Mouse (Mus musculus) yolk sac, embryonic 10.5 days (tissue): ENCODE measurements around the gene Etnk2.

Experiments
- DNase-seq: peaks from one replicate; pipeline ENCODE4 v3.0.0-alpha.2; 2017; ENCODE audit warnings: low spot score

The Etnk2 gene

DNA sequence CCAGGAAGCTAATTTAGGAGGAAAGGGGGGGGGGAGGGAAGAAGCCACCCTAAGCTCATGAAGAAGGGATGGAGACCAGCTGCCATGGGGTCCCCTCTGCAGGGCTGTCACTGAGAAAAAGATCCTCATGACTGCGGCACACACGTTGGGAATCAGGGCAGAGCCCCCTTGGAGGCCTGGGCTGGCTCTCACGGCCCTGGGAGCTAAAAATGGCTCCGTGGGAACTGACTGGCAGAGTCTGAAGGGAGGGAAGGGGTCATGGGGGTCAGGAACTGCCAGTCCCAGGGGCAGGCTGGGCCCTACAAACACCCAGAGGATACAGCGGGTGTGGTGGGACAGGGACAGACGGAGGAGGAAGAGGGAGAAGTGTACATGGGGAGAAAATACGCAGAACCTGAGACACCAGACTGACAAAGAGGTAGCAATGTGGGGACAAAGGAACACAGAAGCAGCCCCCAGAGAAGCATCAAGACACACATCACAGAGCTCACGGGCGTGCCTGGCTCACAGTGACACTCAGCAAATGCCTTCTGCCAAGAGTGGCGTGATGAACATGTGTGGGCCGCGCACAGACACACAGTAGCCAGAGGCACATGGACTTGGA lies 19.3 kb downstream of the Etnk2 start:
- DNase-seq, result no peak

GRCm38 (mm10) chr1:133383157-133383783 lies 19.9 kb downstream of the Etnk2 start:
- DNase-seq, result no peak

GRCm38 (mm10) chr1:133385506-133385905 lies 22.1 kb downstream of the Etnk2 start:
- DNase-seq, result peak; percentile 73

DNA sequence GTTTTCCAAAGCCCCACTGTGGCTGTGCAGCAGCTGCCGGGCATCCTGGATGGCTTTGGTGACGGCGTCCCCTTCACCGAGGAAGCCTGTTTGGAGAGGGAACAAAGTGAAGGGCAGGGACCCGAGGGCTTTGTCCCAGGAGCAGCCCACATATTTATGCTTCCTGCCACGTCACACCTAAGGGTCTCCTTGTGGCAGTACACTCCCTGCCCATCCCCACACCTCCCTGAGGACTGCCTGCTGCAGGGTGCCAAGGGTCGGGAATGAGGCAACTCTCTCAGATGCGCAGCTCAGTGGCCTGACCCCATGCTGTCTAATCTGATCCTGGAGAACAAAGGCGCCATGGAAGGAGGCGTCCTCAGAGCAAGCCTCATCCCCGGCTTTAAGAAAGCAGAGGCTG lies 22.8 kb downstream of the Etnk2 start:
- no peak for DNase-seq

DNA sequence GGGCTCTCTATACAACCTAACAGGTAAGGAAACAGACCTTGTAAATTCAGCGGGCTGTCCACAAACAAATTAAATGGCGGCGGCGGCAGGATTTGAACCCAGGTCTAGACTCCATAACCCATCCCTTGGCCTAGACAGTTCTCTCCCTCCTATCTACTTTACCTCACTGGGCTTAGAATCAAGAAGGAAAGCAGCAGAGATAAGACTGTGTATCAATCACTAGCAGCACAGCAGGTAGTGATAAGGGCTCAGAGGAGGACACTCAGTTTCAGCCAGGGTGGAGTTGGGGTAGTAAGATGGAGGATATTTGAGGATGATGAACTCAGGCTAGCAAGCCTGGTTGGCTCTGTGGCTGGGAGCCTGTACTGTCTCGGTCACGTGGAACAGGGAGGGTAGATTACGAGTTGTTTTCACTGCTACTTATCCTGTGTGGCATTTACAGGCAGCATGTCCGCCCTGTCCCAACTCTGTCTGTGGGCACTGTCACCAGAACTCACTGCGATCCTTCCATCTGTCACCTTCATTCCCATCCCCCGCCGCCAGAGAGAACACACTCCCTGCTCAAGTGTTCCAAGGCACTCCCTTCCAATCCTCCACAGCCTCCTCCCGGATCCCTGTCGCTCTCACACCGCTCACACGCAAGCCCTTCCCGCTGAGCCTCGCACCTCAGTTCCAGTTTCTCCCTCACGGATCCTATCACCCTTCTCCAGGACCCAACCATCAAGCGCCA lies 24.3 kb downstream of the Etnk2 start:
- DNase-seq, result no peak

DNA sequence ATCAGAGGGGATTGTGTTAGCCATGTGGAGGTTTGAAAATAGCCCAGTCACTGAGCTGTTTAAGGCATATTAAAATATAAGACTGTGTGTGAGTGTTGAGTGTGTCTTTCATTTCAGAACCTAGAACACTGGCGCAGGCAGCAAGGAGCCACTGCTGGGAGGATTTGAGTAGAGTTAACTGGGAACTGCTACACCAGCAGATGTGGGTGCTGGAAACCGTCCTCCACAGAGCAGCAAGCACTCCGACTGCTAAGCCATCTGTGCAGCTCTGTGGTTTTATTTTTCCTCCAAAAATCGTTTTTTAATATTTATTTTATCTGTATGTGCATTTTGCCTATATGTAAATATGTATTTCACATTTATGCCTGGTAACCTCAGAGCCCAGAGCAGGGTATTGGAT lies 31.3 kb downstream of the Etnk2 start:
- no peak for DNase-seq

DNA sequence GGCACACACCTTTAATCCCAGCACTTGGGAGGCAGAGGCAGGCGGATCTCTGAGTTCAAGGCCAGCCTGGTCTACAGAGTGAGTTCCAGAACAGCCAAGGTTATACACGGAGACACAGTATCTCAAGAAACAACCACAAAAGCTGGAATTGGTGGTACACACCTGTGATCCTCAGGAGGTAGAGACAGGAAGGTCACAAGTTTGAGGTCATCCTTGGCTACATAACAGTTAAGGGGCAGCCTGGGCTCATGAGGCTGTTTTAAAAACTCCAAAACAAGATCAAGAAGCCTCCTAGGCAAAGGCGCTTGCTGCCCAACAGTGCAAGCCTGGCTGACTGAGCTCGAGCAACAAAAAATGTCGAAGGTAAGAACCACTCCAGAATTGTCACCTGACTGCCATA lies 33.3 kb downstream of the Etnk2 start:
- DNase-seq, result no peak

- DNase-seq, result no peak
Observed at GRCm38 (mm10) chr1:133397094-133397482, 33.7 kb downstream of the Etnk2 start.

DNA sequence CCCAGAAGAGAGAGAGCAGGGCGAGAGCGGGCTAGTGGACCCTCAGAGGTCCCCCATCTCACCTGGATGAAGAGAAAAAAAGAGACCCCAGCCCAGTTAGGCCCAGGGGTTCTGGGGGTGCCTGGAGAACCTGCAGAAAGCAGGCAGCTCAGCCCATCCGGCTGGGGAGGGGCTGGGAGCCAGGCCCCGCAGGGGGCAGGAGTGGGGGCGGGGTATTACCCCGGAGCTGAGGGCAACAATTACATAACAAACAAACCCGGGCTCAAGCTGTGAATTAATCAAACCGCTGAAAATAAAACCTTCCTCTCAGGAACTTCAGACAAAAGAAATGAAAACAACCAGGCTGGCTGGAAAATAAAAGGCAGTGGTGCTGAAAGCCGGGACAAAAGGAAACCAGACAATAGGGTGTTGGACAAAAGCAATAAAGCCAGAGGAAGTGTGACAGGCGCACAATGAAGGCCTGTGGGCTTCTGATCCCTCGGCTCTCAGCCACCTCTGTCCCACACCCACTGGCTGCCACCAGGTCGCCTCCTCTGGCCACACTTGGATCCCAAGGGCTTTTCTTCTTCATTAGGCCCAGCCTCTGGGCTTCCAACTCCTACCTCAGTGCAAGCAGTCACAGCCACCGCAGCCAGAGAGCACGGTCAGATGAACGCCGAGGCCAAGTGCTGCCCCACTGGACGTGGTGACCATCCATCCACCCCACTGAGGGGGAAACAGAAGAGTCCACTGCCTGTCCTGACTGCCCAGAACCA lies 34.3 kb downstream of the Etnk2 start:
- DNase-seq, result no peak

DNA sequence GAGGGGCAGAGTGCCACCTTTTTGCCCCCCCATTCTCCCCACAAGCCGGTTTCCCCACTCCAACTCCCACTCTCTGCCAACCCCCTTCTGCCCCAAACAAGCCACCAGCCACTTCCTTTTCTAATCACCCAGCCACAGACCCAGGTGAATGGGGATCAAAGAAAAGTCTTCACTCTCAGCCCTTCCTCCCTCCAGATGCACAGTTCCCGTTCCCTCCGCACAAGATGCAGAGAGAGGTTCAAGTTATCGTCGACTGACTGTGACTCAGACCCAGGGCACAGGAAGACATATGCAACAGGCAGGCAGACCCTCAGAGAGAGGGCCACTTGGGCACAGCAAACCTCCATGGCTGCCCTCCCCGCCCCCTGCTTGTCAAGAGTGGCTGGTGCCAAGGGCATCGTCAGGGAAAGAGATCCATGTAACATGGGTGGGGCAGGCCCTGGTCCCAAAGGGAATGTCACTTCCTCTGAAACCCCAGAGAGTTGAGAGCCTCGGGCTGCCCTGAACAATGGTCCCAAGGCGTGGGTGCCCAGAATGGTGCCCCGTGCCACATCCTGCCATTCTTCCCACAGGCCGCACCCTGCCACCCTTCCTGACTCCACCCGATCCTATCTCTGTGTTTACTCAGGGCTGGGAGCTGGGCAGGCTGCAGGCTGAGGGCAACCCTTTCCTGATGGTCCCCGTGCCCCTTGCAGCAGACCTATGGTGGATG lies 36.8 kb downstream of the Etnk2 start:
- no peak for DNase-seq

DNA sequence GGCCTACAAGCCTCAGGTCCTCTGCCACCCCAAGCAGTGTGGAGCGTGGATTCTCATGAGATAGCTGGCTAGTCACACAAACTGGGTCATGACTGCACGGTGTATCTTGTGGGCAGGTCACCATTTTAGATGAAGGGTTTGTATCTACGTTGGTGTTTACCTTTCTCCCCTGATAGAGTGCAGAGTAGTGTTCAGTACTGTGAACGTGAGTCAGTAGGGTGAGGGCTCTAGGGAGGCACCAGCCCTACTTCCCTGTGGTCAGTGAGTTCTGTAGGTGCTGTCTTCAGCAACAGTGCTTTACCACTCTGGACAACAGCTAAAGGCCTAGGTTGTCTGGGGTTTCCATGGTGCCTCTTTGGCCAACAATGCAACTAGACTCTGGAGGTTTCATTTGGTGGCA lies 40.6 kb downstream of the Etnk2 start:
- no peak for DNase-seq

DNA sequence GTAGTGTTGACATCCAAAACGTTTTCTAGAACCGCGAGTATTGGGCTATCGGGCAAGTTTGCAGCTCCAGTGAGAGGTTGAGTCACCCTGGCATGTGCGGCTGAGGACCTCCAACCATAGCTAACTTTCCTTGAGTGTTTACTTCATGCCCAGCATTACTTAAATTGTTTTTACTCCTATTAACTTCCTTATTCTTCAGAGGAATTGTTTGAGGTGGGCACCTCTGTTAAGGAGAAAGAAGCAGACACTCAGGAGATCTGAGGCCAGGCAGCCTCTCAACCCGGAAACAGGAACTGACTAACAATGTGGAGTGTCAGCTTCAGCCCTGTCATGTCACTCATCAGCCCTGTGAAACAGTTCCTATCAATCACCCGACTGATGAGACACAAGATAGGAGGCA lies 43.2 kb downstream of the Etnk2 start:
- DNase-seq, result no peak

DNA sequence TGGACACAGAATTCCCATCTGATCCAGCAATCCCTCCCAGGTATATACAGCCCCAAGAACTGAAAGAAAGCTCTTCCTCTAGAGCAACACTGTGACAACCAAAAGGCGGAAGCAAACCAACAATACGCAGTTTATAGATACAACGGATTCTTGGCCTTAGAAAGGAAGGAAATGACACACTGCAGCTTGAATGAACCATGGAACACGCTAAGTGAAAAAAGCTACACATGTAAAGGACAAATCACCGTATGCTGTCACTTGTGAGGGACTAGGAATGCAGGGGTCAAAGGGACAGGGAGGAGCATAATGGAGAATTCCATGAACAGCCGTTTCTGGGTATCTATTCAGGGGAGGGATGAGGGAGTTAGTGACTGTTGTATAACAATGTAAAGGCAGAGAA lies 44.1 kb downstream of the Etnk2 start:
- peak; percentile 44 for DNase-seq

DNA sequence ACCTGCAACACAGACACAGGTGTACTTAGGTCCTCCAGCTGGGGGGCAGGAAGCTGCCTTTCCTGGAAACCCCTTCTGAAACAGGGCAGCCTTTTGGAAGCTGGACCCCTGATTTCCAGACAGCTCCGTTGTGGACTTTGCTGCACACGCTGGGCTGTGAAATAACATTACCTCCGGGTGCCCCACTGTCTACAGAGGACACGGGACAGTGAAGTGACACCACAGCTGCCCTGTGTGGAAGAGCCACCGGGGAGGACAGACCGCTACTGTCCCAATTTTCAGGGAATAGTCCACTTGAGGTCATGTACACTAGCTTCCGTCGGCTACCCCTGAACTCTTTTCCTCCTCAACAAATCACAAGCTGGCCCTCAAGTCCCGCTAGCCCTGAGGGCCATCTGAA lies 44.9 kb downstream of the Etnk2 start:
- DNase-seq, result no peak

- DNase-seq, result peak; percentile 89
Observed at GRCm38 (mm10) chr1:133408880-133409516, 45.6 kb downstream of the Etnk2 start.

GRCm38 (mm10) chr1:133409786-133410185 lies 46.4 kb downstream of the Etnk2 start:
- peak; percentile 73 for DNase-seq

DNA sequence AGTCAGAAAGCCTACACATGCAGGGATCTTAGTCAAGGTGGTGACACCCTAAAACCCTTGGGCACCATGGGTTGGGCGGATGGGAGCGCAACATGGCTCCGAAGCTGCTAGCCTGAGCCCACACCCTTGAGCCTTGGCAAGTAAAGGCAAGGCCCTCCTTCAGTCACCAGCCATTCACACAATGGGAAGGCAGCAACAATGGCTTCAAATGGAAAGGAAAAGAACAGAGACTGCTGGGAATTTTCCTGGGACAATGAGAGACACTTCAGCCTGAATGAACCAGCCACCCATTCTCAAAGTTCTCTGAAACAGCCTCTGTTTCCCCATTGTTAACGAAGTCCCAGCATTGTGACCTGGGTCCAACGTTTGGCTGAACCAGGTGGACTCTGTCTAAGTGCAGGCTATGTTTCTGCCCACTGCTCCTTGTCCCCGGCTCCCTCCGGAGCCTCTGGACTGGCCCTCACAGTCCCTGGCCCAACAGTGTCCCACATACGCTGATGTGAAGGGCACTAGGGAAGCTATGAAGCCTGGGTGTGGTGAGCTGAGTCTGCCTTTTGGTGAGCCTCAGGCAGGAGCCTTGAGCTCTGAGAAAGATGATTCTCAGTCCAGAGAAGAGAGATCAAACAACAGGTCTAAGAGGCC lies 48.3 kb downstream of the Etnk2 start:
- DNase-seq, result no peak

- DNase-seq, result no peak
Observed at GRCm38 (mm10) chr1:133412941-133413340, 49.6 kb downstream of the Etnk2 start.

- DNase-seq, result no peak
Observed at GRCm38 (mm10) chr1:133415086-133415485, 51.7 kb downstream of the Etnk2 start.

- no peak for DNase-seq
Observed at GRCm38 (mm10) chr1:133415505-133415904, 52.1 kb downstream of the Etnk2 start.

- DNase-seq, result no peak
Observed at GRCm38 (mm10) chr1:133416472-133416871, 53.1 kb downstream of the Etnk2 start.
